Mouse (Mus musculus): ENCODE measurements at regions not wholly inside any gene's neighbourhood (a gene's known extent, or its start where the extent isn't known, plus 50 kb on each side); places are given as distances from the start of the nearest gene placed in this dataset.

- Histone ChIP-seq H3K9ac (no peak overlapping the region), H3K9me3 (replicated peaks) (no peaks in the 10 kb centered on the region), H3K27me3 (no peaks in the 10 kb centered on the region), H3K36me3 (no peaks in the 10 kb centered on the region), H3K4me3 (no peak overlapping the region), H3K4me2 (no peak overlapping the region), H3K27ac (no peak overlapping the region), H3K4me1 (replicated peaks) (no peaks in the 10 kb centered on the region)
- 38% methylated on average over 1 of the region's 1 CpGs for WGBS
- no peak for ATAC-seq (replicated peaks; ENCODE audit: insufficient number of reproducible peaks, insufficient read depth, low FRiP score, low read depth)
These were observed 927.6 kb downstream of the Rab28 start for GRCm38 (mm10) chr5:40780363-40780762.

GRCm38 (mm10) chr5:40779902-40780301, 928.1 kb downstream of the Rab28 start:
- H3K9ac ChIP-seq = no peak overlapping the region
- no peak overlapping the region for H3K4me2 ChIP-seq
- ATAC-seq (replicated peaks; ENCODE audit: insufficient number of reproducible peaks, insufficient read depth, low FRiP score, low read depth) = no peak
- 68% methylated on average over 1 of the region's 1 CpGs for WGBS
- H3K4me1 ChIP-seq (replicated peaks) = no peaks in the 10 kb centered on the region
- H3K9me3 ChIP-seq (replicated peaks) = no peaks in the 10 kb centered on the region
- H3K27me3 ChIP-seq = no peaks in the 10 kb centered on the region
- H3K4me3 ChIP-seq = no peak overlapping the region
- no peak overlapping the region for H3K27ac ChIP-seq
- no peaks in the 10 kb centered on the region for H3K36me3 ChIP-seq

GRCm38 (mm10) chr5:40775856-40776255, 932.1 kb downstream of the Rab28 start:
- no peak overlapping the region for H3K4me2 ChIP-seq
- no peak for ATAC-seq (replicated peaks; ENCODE audit: insufficient number of reproducible peaks, insufficient read depth, low FRiP score, low read depth)
- H3K4me1 ChIP-seq (replicated peaks) = no peaks in the 10 kb centered on the region
- no peaks in the 10 kb centered on the region for H3K9me3 ChIP-seq (replicated peaks)
- no peak overlapping the region for H3K4me3 ChIP-seq
- no peaks in the 10 kb centered on the region for H3K36me3 ChIP-seq
- no peaks in the 10 kb centered on the region for H3K27me3 ChIP-seq
- no peak overlapping the region for H3K9ac ChIP-seq
- H3K27ac ChIP-seq = no peak overlapping the region
- 87% methylated on average over 2 of the region's 2 CpGs for WGBS

- 79% methylated on average over 2 of the region's 2 CpGs for WGBS
- Histone ChIP-seq H3K9me3 (replicated peaks) (no peaks in the 10 kb centered on the region), H3K9ac (no peak overlapping the region), H3K4me1 (replicated peaks) (no peaks in the 10 kb centered on the region), H3K4me3 (no peak overlapping the region), H3K27me3 (no peaks in the 10 kb centered on the region), H3K36me3 (no peaks in the 10 kb centered on the region), H3K4me2 (no peak overlapping the region), H3K27ac (no peak overlapping the region)
- ATAC-seq (replicated peaks; ENCODE audit: insufficient number of reproducible peaks, insufficient read depth, low FRiP score, low read depth) = no peak
These were observed 947.7 kb downstream of the Rab28 start for GRCm38 (mm10) chr5:40760224-40760623.

- H3K9ac ChIP-seq = no peak overlapping the region
- WGBS = 64% methylated on average over 1 of the region's 1 CpGs
- no peaks in the 10 kb centered on the region for H3K27me3 ChIP-seq
These were observed 957.9 kb downstream of the Rab28 start for GRCm38 (mm10) chr5:40750044-40750443.

GRCm38 (mm10) chr5:40735660-40736059, 972.3 kb downstream of the Rab28 start:
- ATAC-seq (replicated peaks; ENCODE audit: insufficient number of reproducible peaks, insufficient read depth, low FRiP score, low read depth) = no peak
- H3K4me2 ChIP-seq = no peak overlapping the region
- H3K9me3 ChIP-seq (replicated peaks) = no peaks in the 10 kb centered on the region
- H3K9ac ChIP-seq = no peak overlapping the region
- no peaks in the 10 kb centered on the region for H3K36me3 ChIP-seq
- H3K4me1 ChIP-seq (replicated peaks) = peaks cover 8% of the 10 kb centered on the region
- WGBS = 65% methylated on average over 7 of the region's 7 CpGs
- no peaks in the 10 kb centered on the region for H3K27me3 ChIP-seq
- H3K27ac ChIP-seq = no peak overlapping the region
- H3K4me3 ChIP-seq = no peak overlapping the region

More at GRCm38 (mm10) chr5:40750044-40750443, 957.9 kb downstream of the Rab28 start:
- Histone ChIP-seq H3K9me3 (replicated peaks) (no peaks in the 10 kb centered on the region), H3K4me2 (no peak overlapping the region), H3K4me1 (replicated peaks) (no peaks in the 10 kb centered on the region), H3K4me3 (no peak overlapping the region), H3K27ac (no peak overlapping the region), H3K36me3 (no peaks in the 10 kb centered on the region)
- ATAC-seq (replicated peaks; ENCODE audit: insufficient number of reproducible peaks, insufficient read depth, low FRiP score, low read depth) = no peak

- no peak overlapping the region for H3K9ac ChIP-seq
- no peak overlapping the region for H3K4me2 ChIP-seq
- 0 out of 2 replicates have a peak overlapping the region, but pooled peaks have one; percentile 14 for H3K27ac ChIP-seq
- H3K27me3 ChIP-seq = no peaks in the 10 kb centered on the region
- no peak for ATAC-seq (replicated peaks; ENCODE audit: insufficient number of reproducible peaks, insufficient read depth, low FRiP score, low read depth)
- H3K9me3 ChIP-seq (replicated peaks) = no peaks in the 10 kb centered on the region
- H3K4me3 ChIP-seq = no peak overlapping the region
- H3K4me1 ChIP-seq (replicated peaks) = peaks cover 8% of the 10 kb centered on the region
- no peaks in the 10 kb centered on the region for H3K36me3 ChIP-seq
- WGBS = 56% methylated on average over 2 of the region's 2 CpGs
These were observed 974.0 kb downstream of the Rab28 start for GRCm38 (mm10) chr5:40733844-40734566.

- Histone ChIP-seq H3K9ac (no peak overlapping the region), H3K27me3 (no peaks in the 10 kb centered on the region), H3K4me3 (no peak overlapping the region), H3K4me1 (replicated peaks) (no peaks in the 10 kb centered on the region), H3K36me3 (no peaks in the 10 kb centered on the region), H3K9me3 (replicated peaks) (no peaks in the 10 kb centered on the region), H3K27ac (no peak overlapping the region), H3K4me2 (no peak overlapping the region)
- 63% methylated on average over 3 of the region's 3 CpGs for WGBS
- ATAC-seq (replicated peaks; ENCODE audit: insufficient number of reproducible peaks, insufficient read depth, low FRiP score, low read depth) = no peak
These were observed 959.3 kb upstream of the Hs3st1 start for GRCm38 (mm10) chr5:40714497-40715128.

GRCm38 (mm10) chr5:40701651-40702050, 946.4 kb upstream of the Hs3st1 start:
- H3K27me3 ChIP-seq = no peaks in the 10 kb centered on the region
- H3K36me3 ChIP-seq = no peaks in the 10 kb centered on the region
- ATAC-seq (replicated peaks; ENCODE audit: insufficient number of reproducible peaks, insufficient read depth, low FRiP score, low read depth) = no peak
- no peak overlapping the region for H3K4me2 ChIP-seq
- WGBS = 56% methylated on average over 5 of the region's 5 CpGs
- H3K4me1 ChIP-seq (replicated peaks) = no peaks in the 10 kb centered on the region
- no peaks in the 10 kb centered on the region for H3K9me3 ChIP-seq (replicated peaks)
- no peak overlapping the region for H3K4me3 ChIP-seq
- no peak overlapping the region for H3K27ac ChIP-seq
- H3K9ac ChIP-seq = no peak overlapping the region

- no peak overlapping the region for H3K9ac ChIP-seq
- H3K9me3 ChIP-seq (replicated peaks) = no peaks in the 10 kb centered on the region
- no peaks in the 10 kb centered on the region for H3K36me3 ChIP-seq
- H3K27ac ChIP-seq = no peak overlapping the region
- no peaks in the 10 kb centered on the region for H3K27me3 ChIP-seq
- ATAC-seq (replicated peaks; ENCODE audit: insufficient number of reproducible peaks, insufficient read depth, low FRiP score, low read depth) = no peak
- no peak overlapping the region for H3K4me2 ChIP-seq
- no peaks in the 10 kb centered on the region for H3K4me1 ChIP-seq (replicated peaks)
- 69% methylated on average over 3 of the region's 3 CpGs for WGBS
- no peak overlapping the region for H3K4me3 ChIP-seq
These were observed 942.4 kb upstream of the Hs3st1 start for GRCm38 (mm10) chr5:40697517-40698298.
